Mouse (Mus musculus) adipocyte (in vitro differentiated cells): ENCODE data around the gene Kcnrg.

Experiments
- DNase-seq: peaks from one replicate; pipeline ENCODE4 v3.0.0-alpha.2; 2016; ENCODE audit warnings: low spot score

Gene Kcnrg

DNA sequence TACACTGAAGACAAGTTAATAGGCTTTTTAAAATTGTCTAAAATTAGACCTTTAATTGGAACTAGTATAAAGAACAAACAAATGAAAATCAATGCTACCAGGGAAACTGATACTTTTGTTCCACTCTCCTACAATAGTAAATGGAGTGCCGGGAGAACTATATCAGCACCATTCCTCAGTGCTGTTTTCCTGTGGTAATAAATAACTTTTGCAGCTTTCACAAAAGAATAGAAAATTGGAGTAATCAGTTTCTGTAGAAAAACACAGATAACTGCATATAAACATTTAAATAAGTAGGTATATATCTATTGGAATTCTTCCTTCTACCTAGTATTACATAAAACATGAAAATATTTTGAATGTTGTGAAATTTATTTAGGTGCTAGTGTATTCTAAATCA, 38.3 kb downstream of the Kcnrg start:
- no peak for DNase-seq

DNA sequence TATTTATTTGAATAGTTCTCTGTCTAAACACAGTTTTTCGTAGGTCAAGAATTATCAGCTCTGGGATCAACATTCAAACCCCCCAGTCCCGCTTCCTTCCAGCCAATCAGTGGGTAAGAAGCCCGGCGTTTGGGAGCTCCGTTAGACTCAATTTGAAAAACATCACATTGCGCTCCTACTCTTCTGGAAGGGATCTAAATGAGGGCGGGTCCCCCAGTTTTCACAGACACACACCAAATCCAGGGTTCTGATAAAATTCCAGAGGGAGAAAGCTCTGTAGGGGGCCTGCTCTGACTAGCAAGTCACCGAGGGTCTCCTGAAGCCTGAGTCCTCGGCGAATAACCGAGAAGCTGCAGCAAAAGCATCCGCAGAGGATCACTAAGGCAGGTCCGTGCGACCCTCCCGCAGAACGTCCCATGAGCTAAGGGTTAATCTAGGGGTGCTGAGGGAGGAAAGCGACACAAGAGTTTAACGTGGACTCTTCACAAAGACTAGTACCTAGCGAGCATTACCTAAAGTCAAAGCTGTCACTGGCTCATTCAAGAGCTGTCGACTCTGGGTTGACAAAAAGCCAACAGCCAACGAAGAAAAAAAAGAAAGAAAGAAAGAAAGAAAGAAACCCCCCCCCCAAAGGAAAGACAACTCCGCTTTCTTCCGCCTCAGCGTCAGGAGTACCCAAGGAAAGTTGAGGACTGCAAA, 40.1 kb downstream of the Kcnrg start:
- DNase-seq, result peak; percentile 70

- DNase-seq, result no peak
Observed at GRCm38 (mm10) chr14:61647881-61648684, 40.8 kb downstream of the Kcnrg start.

- DNase-seq, result peak; percentile 98
Observed at GRCm38 (mm10) chr14:61648685-61649504, 41.6 kb downstream of the Kcnrg start.

DNA sequence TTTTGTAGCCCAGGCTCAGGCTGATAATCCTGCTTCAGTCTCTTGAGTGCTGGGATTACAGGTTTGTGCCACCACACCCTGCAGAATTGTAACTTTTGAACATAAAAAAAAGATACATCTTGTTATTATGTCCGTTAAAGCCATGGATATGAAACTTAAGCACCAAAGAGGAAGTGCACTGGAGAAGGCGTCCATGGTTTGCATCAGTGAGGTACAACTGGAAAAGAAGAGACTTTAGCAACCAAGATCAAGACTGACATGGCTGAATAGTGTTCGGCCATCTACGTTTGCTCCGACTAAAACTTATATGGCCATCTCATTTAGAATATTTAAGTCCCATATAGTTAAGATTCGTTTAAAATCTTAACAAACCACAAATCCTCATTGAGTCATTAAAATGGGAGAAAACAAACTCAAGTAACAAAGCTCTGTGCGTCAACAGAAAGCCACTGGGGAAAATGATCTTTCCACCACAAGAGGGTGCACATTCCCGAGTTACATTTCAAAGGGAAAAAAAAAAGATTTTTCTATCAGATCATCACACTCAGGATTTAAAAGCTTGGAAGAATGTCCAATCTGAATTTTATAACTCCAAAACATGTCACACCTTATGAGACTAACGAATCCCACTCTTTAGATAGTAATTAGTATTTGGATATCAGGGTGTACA, 43.2 kb downstream of the Kcnrg start:
- DNase-seq, result peak; percentile 73

- DNase-seq, result no peak
Observed at GRCm38 (mm10) chr14:61656469-61656868, 49.2 kb downstream of the Kcnrg start.

- no peak for DNase-seq
Observed at GRCm38 (mm10) chr14:61661496-61661895, 54.2 kb downstream of the Kcnrg start.

- no peak for DNase-seq
Observed at GRCm38 (mm10) chr14:61662307-61662706, 55.0 kb downstream of the Kcnrg start.
